Mouse (Mus musculus): Measurements from ENCODE around the gene Fkbp7. TPM values are rescaled to one million over a fixed set of nuclear protein-coding genes. Genes with fewer than 3 reads are reported as not detected.

Fkbp7 gene
- total and polyA plus RNA-seq, 2 experiments = 1.1 to 9.5 TPM

DNA sequence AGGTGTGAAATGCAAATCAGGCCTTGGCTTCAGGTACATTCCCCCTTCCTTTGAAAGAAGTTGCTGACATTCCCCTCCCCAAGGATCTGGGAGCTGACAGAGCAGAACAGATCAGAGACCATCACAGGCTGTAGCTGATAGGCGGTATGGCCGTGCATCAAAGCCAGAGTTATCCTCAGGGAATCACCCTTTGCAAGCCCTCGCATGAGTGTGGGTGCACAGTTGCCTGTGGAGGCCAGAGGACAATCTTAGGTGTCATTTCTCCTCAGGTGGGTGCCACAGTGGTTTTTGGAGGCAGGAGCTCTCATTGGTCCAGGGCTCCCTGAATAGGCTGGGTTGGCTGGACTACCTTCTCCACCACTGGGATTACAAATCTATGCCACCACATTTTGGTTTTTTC is 29.3 kb upstream of the Fkbp7 start:
- no peak overlapping the region for H3K4me3 ChIP-seq (ENCODE audit: insufficient read depth, low read depth, low read length)
- 99% methylated on average over 3 of the region's 3 CpGs for WGBS
- TF ChIP-seq POLR2A (IDR thresholded peaks at IDR 0.05; ENCODE audit: extremely low read depth, insufficient read depth, low read length) (no peak), CTCF (IDR thresholded peaks at IDR 0.05; ENCODE audit: low read depth, low read length) (no peak)
- no peaks in the 10 kb centered on the region for H3K79me2 ChIP-seq (ENCODE audit: control insufficient read depth, insufficient read depth, low read length)
- no peaks in the 10 kb centered on the region for H3K4me1 ChIP-seq (ENCODE audit: control insufficient read depth, insufficient read depth, low read length)
- peaks cover 11% of the 10 kb centered on the region; the same call in 1 of the 2 replicates for H3K36me3 ChIP-seq (ENCODE audit: control insufficient read depth, insufficient read depth, low read length)
- no peaks in the 10 kb centered on the region for H3K27me3 ChIP-seq (ENCODE audit: control insufficient read depth, insufficient read depth, low read length)
- H3K27ac ChIP-seq (replicated peaks; ENCODE audit: insufficient read depth, low read depth, low read length) = no peak overlapping the region
- DNase-seq (ENCODE audit: extremely low read depth, low read depth, low spot score) = no peak
- no peak overlapping the region for H3K9ac ChIP-seq (ENCODE audit: low read depth, low read length)

- H3K27me3 ChIP-seq (ENCODE audit: control insufficient read depth, insufficient read depth, low read length) = no peaks in the 10 kb centered on the region
- WGBS = 73% methylated on average over 6 of the region's 6 CpGs
- peaks cover 49% of the 10 kb centered on the region for H3K36me3 ChIP-seq (ENCODE audit: control insufficient read depth, insufficient read depth, low read length)
These were observed 22.4 kb upstream of the Fkbp7 start for GRCm38 (mm10) chr2:76695290-76695689.

GRCm38 (mm10) chr2:76693765-76694164 is 20.8 kb upstream of the Fkbp7 start:
- Histone ChIP-seq H3K79me2 (ENCODE audit: control insufficient read depth, insufficient read depth, low read length) (no peaks in the 10 kb centered on the region), H3K4me3 (ENCODE audit: insufficient read depth, low read depth, low read length) (no peak overlapping the region), H3K36me3 (ENCODE audit: control insufficient read depth, insufficient read depth, low read length) (peaks cover 53% of the 10 kb centered on the region), H3K27ac (replicated peaks; ENCODE audit: insufficient read depth, low read depth, low read length) (no peak overlapping the region), H3K9ac (ENCODE audit: low read depth, low read length) (no peak overlapping the region), H3K27me3 (ENCODE audit: control insufficient read depth, insufficient read depth, low read length) (no peaks in the 10 kb centered on the region), H3K4me1 (ENCODE audit: control insufficient read depth, insufficient read depth, low read length) (peaks cover 2% of the 10 kb centered on the region; the same call in 1 of the 2 replicates)
- TF ChIP-seq CTCF (IDR thresholded peaks at IDR 0.05; ENCODE audit: low read depth, low read length) (no peak), POLR2A (IDR thresholded peaks at IDR 0.05; ENCODE audit: extremely low read depth, insufficient read depth, low read length) (no peak)
- no peak for DNase-seq (ENCODE audit: extremely low read depth, low read depth, low spot score)
- 96% methylated on average over 5 of the region's 5 CpGs for WGBS

More at GRCm38 (mm10) chr2:76695290-76695689, 22.4 kb upstream of the Fkbp7 start:
- Histone ChIP-seq H3K4me1 (ENCODE audit: control insufficient read depth, insufficient read depth, low read length) (peaks cover 2% of the 10 kb centered on the region; the same call in 1 of the 2 replicates), H3K79me2 (ENCODE audit: control insufficient read depth, insufficient read depth, low read length) (no peaks in the 10 kb centered on the region), H3K27ac (replicated peaks; ENCODE audit: insufficient read depth, low read depth, low read length) (no peak overlapping the region), H3K4me3 (ENCODE audit: insufficient read depth, low read depth, low read length) (no peak overlapping the region), H3K9ac (ENCODE audit: low read depth, low read length) (no peak overlapping the region)
- no peak for DNase-seq (ENCODE audit: extremely low read depth, low read depth, low spot score)
- TF ChIP-seq POLR2A (IDR thresholded peaks at IDR 0.05; ENCODE audit: extremely low read depth, insufficient read depth, low read length) (no peak), CTCF (IDR thresholded peaks at IDR 0.05; ENCODE audit: low read depth, low read length) (no peak)

GRCm38 (mm10) chr2:76690436-76691204 is 17.7 kb upstream of the Fkbp7 start:
- peaks cover 53% of the 10 kb centered on the region for H3K36me3 ChIP-seq (ENCODE audit: control insufficient read depth, insufficient read depth, low read length)
- 68% methylated on average over 12 of the region's 12 CpGs for WGBS
- TF ChIP-seq CTCF (IDR thresholded peaks at IDR 0.05; ENCODE audit: low read depth, low read length) (no peak), POLR2A (IDR thresholded peaks at IDR 0.05; ENCODE audit: extremely low read depth, insufficient read depth, low read length) (no peak)
- no peak overlapping the region for H3K27ac ChIP-seq (replicated peaks; ENCODE audit: insufficient read depth, low read depth, low read length)
- no peaks in the 10 kb centered on the region for H3K27me3 ChIP-seq (ENCODE audit: control insufficient read depth, insufficient read depth, low read length)
- peaks cover 2% of the 10 kb centered on the region; the same call in 1 of the 2 replicates for H3K4me1 ChIP-seq (ENCODE audit: control insufficient read depth, insufficient read depth, low read length)
- H3K79me2 ChIP-seq (ENCODE audit: control insufficient read depth, insufficient read depth, low read length) = no peaks in the 10 kb centered on the region
- H3K9ac ChIP-seq (ENCODE audit: low read depth, low read length) = no peak overlapping the region
- H3K4me3 ChIP-seq (ENCODE audit: insufficient read depth, low read depth, low read length) = no peak overlapping the region
- DNase-seq (ENCODE audit: extremely low read depth, low read depth, low spot score) = peak; percentile 26

DNA sequence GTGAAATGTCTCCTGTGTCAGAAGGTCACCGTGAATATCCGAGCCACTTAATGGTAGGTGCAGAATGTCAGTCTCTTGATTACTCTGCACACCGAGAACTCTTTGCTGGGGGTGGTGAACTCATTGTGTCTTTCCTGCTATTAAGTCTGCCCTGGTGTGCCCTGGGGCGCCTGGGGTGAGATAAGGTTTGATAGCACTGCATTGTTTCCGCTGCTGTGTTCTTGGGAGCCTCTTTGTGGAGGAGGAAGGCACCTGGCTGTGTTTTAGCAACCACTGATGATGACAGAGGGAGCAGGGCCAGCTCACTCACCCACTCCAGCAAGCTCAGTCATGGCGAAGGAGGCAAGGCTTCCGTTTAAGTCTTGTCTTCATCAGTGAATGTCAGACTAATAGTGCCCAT is 15.2 kb upstream of the Fkbp7 start:
- WGBS = 83% methylated on average over 7 of the region's 7 CpGs
- no peak overlapping the region for H3K27ac ChIP-seq (replicated peaks; ENCODE audit: insufficient read depth, low read depth, low read length)
- TF ChIP-seq CTCF (IDR thresholded peaks at IDR 0.05; ENCODE audit: low read depth, low read length) (no peak), POLR2A (IDR thresholded peaks at IDR 0.05; ENCODE audit: extremely low read depth, insufficient read depth, low read length) (no peak)
- no peaks in the 10 kb centered on the region for H3K79me2 ChIP-seq (ENCODE audit: control insufficient read depth, insufficient read depth, low read length)
- peaks cover 48% of the 10 kb centered on the region for H3K36me3 ChIP-seq (ENCODE audit: control insufficient read depth, insufficient read depth, low read length)
- no peaks in the 10 kb centered on the region for H3K27me3 ChIP-seq (ENCODE audit: control insufficient read depth, insufficient read depth, low read length)
- H3K4me1 ChIP-seq (ENCODE audit: control insufficient read depth, insufficient read depth, low read length) = peaks cover 2% of the 10 kb centered on the region; the same call in 1 of the 2 replicates
- no peak for DNase-seq (ENCODE audit: extremely low read depth, low read depth, low spot score)
- no peak overlapping the region for H3K9ac ChIP-seq (ENCODE audit: low read depth, low read length)
- H3K4me3 ChIP-seq (ENCODE audit: insufficient read depth, low read depth, low read length) = no peak overlapping the region

- TF ChIP-seq CTCF (IDR thresholded peaks at IDR 0.05; ENCODE audit: low read depth, low read length) (no peak), POLR2A (IDR thresholded peaks at IDR 0.05; ENCODE audit: extremely low read depth, insufficient read depth, low read length) (no peak)
- WGBS = 72% methylated on average over 3 of the region's 3 CpGs
- Histone ChIP-seq H3K4me1 (ENCODE audit: control insufficient read depth, insufficient read depth, low read length) (peaks cover 2% of the 10 kb centered on the region; the same call in 1 of the 2 replicates), H3K79me2 (ENCODE audit: control insufficient read depth, insufficient read depth, low read length) (no peaks in the 10 kb centered on the region), H3K27me3 (ENCODE audit: control insufficient read depth, insufficient read depth, low read length) (no peaks in the 10 kb centered on the region), H3K27ac (replicated peaks; ENCODE audit: insufficient read depth, low read depth, low read length) (no peak overlapping the region), H3K4me3 (ENCODE audit: insufficient read depth, low read depth, low read length) (no peak overlapping the region), H3K9ac (ENCODE audit: low read depth, low read length) (no peak overlapping the region), H3K36me3 (ENCODE audit: control insufficient read depth, insufficient read depth, low read length) (peaks cover 46% of the 10 kb centered on the region)
- DNase-seq (ENCODE audit: extremely low read depth, low read depth, low spot score) = no peak
These were observed 14.7 kb upstream of the Fkbp7 start for GRCm38 (mm10) chr2:76687608-76688007.

All from liver, adult 2 months (tissue).